Mouse (Mus musculus) C2C12 (cell line): ENCODE measurements around the gene E2f1.

Experiments used
- CEBPB ChIP-seq: IDR thresholded peaks from one replicate; pipeline ENCODE4 v1.6.1; 2011; ENCODE audit warnings: low read depth, mild to moderate bottlenecking, control low read depth, moderate library complexity
- CTCF ChIP-seq: IDR thresholded peaks from one replicate; pipeline ENCODE4 v1.5.1; 2011; ENCODE audit not compliant: control insufficient read depth, insufficient read depth, insufficient read length
- FOSL1 ChIP-seq: IDR thresholded peaks from one replicate; pipeline ENCODE4 v1.8.0; 2011; ENCODE audit warnings: mild to moderate bottlenecking, low read length; ENCODE audit not compliant: poor library complexity, insufficient read depth, severe bottlenecking
- MAX ChIP-seq: IDR thresholded peaks from one replicate; pipeline ENCODE4 v1.6.1; 2011; ENCODE audit warnings: mild to moderate bottlenecking, control low read depth
- USF1 ChIP-seq: IDR thresholded peaks from one replicate; pipeline ENCODE4 v1.6.1; 2011; ENCODE audit warnings: low read depth, mild to moderate bottlenecking, control low read depth, moderate library complexity

DNA sequence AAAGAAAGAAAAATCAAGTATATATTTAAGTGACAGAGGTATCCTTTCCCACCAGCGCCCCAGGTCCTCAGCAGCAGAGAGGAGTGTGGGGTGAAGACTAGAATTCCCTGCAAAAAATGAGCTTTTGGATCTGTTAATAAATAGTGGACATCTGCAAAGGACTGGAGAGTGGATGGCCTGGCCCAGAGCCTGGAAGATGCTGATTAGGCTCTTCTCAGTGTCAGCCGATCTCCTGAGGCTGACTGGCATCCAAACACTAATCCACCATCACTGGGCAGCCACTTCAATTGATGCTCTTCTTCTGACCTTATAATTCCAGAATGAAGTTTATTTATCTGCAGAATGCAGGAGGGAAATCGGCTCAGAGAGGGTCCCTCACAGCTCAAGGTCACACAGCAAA, 3.3 kb upstream of the E2f1 start:
- no peak for TF ChIP-seq CTCF
- no peak for TF ChIP-seq MAX
- TF ChIP-seq USF1 = no peak
- TF ChIP-seq CEBPB = no peak
- TF ChIP-seq FOSL1 = no peak
